Mouse (Mus musculus) spleen, adult 18-20 months (tissue): ENCODE data around the gene Cd9.

Experiments used
- DNase-seq, 2 experiments: peaks; one replicate each; pipeline ENCODE4 v3.0.0; 2022; ENCODE audit warnings: mixed read lengths in 2 of 2

Cd9 gene

DNA sequence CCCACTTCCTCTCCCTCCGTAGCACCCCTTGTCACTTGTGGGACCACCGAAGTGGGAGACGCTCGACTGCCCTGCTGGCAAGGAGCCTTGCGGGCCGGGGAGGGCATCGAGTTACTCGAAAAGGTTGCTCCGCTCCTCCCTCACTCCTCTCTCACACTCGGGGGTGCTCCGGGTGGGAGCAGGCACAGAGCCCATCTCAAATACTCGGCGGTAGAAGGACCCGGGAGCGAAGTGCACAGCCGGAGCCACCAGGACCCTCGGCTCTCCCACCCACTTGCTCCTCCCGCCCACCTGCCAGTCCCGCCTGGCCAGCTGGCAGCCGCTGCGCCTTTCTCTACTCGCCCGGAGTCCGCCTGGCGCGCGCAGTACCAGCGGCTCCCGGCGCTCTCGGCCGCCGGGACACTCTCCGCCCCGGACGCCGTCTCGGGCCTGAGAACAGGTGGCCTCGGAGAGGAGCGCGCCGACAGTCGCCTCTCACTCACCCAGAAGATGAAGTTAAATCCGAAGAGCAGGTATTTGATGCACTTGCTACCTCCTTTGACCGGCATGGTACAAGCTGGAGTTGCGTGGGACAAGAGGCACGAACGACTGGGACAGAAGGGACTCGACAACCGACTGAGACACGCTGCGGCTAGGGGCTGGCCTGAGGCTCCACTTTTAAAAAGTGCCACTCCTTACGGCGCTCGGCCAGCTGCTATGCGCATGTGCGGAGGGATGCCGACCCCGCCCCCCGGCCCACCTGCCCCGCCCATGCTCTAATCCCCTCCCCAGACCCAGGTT, at the start of gene Cd9:
Cd9 (minus strand) TSS at position 700 of the 780 bp plus-strand sequence.
- DNase-seq: peak; percentile 48 to 61

DNA sequence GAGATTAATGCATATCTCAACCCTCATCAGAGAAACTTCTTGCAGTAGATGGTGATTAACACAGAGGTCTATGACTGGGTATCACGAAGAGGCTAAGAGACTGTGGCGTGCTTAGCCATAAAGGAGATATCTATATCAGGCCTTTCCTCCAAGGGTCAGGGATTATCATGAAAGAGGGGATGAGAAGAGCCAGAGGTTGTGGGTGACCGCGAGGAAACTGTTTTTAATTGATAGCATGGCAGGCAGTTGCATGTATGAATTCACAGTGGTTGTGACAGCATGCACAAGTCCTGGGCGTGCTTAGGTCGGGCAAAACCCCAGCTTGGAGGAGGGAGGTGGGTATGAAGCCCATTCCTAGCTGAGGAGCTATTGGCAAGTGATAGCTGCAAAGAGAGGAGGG, 46.7 kb upstream of the Cd9 start:
- DNase-seq: no peak

DNA sequence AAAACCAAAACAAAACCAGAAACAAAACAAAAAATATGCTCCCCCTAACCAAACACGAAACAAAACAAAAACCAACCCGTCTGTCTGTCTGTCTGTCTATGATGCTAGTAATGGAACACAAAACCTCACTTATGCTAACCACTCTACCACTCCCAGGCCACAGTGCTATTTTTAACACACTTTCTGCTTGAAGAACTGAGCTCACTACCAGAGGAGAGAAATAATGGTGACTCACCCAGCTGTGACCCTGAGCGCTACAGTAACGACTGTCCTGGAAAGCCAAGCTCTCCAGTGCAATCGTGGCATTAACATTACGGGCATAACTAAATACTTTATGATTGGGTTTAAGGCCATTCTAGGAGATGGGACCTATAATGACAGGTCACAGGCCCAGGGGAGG, 46.2 kb upstream of the Cd9 start:
- no peak for DNase-seq

DNA sequence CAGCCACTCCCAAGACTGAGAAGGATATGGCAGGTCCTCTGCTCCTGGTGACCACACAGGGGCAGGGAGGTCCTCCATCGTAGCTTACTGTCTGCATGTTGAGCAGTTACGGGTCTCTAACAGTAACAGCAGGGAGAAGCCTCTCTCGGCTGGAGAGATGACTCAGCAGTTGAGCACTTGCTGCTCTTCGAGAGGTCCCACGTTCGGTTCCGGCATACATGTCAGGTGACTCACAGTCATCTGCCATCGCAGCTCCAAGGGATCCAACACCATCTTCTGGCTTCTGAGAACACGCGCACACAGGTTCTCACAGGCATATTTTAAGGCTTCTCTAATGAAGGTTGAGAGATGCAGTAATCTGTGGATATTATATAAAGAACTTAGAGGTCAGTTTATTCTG, 45.6 kb upstream of the Cd9 start:
- DNase-seq: no peak

DNA sequence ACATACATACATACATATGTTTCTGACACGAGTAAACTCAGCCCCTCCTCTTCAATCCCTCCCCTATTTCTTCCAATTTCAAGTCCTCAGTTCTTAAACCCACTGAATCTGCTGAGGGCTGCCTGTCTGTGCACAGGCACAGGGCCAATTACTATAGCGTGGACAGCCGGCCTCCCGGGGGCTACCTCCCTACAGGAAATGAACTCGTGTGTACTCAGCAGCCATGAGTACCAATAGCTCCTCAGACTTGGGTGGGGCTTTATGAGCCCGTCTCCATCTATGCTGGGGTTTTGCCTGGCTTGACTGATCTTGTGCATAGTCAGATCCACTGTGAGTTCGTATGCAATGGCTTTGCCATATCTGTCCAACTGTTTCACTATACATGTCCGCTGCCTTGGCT, 44.8 kb upstream of the Cd9 start:
- DNase-seq: no peak

DNA sequence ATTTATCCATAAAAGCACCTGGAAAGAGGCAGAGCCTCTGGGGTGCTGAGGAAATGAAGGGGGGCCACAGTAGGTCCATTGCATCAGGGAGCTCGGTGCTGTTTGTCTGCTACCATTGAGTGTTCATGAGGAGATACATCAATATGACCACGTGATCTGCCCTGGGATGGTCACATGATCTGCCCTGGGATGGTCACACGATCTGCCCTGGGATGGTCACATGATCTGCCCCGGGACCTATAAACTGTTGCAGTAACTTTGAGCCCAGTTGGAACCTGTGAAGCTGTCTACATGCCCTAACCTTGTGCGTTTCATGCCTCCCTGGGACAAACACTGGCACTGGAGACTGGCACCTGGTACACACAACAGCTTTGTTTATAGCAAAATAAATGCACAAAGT, 43.9 kb upstream of the Cd9 start:
- no peak for DNase-seq

DNA sequence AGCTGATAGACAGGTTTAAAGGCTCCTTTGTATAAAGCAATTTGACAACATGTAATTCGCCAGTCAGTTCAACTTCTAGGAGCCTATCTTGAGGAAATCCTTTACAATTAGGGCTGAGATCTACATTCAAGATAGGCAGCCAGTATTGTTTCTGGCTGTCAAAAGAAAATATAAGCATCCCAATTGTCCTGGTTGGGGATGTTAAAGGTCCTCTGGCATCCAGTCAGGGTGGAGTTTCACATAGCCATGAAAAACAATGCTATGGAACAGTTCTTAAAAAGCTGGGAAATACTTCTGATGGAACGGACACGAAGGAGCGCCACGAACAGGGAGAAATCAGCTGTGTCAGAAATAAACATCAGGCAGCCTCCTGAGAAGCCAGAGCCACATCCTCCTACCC, 40.4 kb upstream of the Cd9 start:
- DNase-seq: no peak

DNA sequence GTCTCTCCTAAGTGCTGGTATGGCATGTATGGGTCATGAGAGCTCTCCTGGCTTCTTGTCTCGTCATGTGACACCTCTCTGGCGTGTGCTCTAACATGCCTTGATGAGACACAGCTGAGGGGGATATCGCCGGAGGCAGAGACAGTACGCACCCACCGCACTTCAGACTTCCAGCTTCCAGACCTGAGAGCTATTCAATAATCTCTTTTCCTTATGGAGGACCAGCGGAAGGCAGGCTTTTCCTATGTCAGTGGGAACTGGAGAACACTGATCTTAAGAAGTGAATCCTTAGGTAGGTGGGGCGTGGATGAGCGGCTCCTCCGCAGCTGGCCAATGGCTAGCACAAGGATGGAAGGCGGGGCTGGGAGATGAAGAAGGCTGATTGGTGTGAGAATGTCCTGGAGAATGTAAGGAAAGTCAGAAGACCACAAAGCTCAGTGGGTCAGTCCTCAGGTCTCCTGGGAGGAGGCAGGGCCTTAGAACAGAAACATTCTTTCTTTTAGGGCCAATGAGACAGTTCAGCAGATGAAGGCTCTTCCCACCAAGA, 38.6 kb upstream of the Cd9 start:
- DNase-seq: no peak

DNA sequence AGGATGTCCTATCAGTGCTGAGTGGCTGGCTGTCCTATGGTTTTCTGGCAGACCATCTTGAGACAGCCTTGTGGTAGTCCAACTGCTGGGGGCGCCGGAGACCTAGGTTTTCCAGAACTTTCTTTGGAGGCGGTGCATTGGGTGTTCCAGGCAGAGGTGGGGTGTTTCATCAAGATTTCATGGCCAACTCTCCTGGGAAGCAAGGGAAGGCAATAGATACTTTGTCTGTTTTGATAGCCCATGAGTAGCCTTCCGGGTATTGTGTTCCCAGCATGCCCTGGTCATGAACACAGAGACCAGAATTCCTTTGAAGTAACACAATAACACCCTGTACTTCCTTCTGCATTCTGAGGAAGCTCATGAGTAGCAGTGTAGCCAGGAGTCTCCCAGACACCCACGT, 34.9 kb upstream of the Cd9 start:
- DNase-seq: no peak

DNA sequence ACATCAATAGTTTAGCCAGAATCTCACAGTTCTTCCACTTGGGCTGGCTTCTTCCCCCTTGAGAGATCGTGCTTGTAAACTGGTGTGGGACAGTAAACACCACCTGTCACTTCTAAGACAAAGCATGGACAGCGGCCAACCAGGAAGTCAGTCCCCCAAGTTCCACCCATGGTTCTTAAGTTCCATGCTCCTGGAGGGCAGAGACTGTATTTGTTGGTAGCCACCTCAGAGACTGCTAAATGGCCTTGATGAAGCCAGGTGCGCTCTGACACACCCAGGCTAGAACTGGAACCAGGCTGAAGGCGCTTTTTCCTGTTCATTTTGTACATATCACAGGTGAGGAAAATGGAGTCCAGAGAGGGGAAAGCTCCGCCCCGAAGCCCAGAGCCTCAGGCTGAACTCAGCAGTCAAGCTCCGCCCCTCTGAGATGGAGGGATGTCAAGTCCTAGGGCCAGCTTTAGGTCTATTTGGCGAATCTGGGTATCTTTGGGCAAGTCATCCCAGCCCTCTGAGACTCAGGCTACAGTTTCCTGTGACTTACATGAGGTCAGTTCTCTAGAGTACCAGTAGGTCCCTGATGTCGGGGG, 34.1 kb upstream of the Cd9 start:
- DNase-seq: no peak

DNA sequence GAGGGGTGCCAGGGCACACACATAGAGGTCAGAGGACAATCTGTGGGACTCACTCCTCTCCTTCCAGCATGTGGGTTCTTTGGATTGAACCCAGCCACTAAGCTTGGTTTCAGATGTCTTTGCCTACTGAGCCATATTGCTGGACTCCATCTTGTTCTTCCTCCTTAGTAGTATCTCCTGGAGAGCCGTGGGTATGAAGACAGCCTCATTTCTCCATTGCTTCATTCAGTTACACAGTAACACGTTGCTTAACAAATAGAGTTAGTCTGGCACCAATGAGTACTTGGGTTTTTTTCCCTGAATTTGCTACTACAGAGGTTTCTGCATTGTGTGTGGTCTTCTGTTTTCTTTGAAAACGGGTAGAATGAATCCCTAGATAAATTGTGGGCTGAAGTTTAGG, 31.5 kb upstream of the Cd9 start:
- DNase-seq: no peak

DNA sequence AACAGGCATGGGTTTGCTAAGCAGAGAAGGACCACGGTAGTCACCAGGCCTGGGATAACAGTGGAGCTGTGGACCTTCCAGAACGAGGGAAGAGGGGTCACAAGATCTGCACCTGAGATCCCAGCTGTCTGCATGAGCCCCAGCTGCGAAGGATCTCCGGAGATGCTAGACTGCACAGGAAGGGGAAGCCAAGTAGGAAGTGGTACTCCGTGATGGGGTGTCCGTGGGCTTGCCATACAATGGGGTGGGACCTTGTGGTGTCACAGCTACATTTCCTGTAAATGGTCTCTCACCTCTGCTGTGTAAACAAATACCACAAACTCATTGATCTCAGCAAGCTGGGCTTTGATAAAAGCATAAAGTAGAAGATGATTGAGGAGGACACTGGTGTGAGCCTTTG, 29.4 kb upstream of the Cd9 start:
- no peak for DNase-seq

DNA sequence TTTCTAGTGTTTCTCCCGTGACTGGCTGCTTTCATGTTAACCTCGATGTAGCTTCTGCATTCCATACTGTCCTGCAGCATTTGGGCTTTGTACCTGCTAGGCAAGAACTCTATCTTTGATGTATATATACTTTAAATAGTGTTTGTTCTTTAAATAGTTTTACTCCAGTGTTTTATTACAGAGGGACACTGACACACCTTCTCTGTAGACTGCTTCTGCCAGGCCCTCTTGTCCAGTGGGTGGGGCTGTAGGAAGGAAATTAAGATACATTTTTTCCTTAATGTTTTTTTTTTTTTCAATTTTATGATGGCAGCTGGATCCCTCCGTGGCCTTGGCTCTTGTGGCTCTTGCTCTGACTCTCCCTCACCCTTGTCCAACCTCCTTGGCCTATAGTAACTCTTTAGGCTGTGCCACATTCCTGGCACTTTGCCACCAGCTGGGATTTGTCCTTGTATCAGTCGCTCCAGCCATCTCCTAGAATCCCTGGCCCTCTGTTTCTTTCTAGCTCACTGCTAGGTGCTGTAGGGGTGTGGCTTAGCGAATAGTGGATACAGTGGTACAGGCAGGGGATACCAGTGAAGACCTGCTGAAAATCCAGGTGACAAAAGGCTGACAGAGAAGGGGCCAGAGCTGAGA, 27.1 kb upstream of the Cd9 start:
- DNase-seq: no peak

DNA sequence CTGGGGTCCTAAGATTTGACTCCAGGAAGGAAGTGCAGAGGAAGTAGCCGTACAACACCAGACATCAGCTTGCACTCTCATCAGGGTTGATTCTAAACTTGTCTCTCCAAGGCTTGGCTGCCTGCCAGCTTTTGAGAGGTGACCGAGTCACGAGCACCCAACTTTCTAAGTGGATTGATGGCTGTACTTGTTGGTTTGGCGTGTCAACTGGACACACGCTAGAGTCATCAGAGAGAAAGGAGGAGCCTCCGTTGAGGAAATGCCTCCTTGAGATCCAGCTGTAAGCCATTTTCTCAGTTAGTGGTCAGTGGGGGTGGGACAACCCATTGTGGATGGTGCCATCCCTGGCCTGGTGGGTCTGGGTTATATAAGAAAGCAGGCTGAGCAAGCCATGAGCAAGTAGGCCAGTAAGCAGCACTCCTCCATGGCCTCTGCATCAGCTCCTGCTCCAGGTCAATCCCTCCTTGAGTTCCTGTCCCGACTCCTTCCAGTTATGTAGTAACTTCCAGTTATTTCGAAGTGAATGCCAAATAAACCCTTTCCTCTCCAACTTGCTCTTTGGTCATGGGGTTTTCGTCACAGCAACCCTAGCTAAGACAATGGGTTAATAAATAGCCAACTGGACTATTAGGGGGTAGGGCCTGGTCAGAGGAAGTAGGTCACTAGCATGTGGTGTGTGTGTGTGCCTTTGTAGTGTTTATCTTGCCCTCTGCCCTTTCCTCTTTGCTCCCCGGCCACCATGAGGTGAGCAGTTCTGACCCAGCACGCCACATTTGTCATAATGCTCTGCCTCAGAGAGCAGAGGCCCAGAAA, 21.1 kb upstream of the Cd9 start:
- no peak for DNase-seq

DNA sequence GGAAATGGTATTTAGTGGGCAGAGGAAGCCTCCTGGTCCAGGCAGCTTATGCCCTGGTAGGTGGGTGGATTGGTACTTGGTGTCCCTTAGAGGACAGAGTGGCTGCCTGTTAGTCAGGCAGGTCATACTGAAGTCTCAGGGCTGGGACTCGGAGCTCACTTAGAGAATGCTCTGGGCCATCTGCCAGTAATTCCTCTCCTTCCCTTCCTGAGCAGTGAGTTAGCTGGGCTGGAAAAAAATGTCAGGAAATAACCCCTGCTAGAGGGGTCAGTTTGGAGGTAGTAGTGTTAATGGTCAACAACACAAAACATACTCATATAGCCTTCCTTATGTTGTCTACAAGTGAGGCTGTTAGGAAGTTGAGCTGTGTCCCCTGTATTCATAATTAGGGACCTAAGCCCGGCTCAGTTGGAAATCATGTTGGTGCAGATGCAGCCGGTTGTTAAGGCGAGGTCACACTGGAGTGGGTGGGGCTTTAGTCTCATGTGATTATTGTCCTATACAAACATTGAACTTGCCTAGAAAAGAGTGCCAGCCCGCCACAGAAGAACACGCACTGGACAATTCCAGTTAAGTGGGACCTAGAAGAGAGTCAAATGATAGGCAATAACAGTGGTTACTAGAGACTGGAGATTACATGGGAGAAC, 18.5 kb upstream of the Cd9 start:
- no peak for DNase-seq

DNA sequence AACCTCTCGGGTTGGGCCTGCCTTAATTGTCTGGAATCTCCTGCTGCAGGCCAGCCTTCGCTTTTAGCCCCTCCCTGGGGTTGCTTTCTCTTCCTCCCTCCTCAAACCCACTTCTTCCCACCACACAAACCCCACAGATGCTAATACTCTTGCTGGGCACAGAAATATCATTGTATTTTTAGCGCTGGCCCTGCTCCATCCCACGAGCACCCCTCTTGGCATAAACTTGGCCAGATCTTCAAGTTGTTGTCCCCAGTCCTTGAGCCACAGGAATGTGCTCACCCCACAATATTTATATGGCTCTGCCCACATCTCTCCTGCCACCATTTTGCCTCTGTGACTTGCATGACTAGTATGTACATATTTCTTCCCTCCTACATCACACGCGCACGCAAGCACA, 16.6 kb upstream of the Cd9 start:
- DNase-seq: no peak

DNA sequence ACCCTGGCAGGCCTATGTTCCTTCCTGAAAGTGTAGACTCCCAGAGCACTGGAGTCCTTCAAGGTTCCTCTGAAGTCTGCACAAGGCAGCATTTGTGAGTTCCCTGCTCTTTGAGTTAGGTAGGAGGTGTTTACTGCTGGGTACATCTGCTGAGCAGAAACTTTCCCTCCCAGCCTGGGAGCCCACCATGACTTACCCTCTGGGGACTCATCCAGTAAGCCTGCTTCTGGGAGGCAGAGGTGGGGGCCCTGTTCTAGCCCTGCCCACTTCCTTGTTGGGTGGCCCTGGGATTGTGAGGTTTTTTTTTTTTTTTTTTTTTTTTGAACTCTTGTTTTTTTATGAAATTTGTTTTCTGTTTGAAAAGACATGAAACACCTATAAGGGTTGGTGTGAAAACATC, 16.1 kb upstream of the Cd9 start:
- DNase-seq: no peak

DNA sequence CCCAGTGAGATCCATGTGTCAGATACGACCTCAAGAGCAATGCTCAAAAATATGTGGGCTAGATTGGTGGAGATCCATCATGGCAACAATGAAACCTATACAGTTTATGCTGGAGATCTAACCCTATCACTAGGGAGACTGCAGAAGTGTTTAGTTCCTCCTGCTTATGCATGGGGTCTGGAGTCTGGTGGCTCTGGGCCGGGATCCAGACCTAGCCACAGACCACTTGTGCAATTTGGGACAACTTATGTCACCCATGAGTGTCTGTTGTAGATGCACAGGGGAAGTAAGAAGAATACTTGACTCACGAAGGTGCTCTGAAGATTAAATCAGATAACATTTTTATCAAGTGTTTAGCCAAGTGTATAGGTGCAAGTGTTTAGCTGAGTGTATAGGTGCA, 15.2 kb upstream of the Cd9 start:
- no peak for DNase-seq

DNA sequence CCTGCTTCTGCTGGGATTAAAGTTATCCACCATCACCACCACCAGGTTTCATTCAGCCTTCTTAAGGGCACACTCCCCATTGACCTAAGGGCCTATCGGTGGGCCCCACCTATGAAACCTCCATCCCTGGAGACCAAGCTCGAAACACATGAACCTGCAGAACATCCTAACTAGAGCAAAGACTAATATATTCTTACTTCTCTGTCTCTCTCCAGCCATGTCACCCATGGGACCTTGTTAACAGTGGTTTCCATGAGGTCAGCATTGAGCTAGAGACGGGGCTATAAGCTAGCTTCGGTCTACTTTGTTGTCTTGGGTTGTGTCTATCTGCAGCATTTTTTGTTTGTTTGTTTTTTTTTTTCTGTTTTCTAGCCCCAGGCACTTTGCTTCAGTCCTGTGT, 11.8 kb upstream of the Cd9 start:
- no peak for DNase-seq

DNA sequence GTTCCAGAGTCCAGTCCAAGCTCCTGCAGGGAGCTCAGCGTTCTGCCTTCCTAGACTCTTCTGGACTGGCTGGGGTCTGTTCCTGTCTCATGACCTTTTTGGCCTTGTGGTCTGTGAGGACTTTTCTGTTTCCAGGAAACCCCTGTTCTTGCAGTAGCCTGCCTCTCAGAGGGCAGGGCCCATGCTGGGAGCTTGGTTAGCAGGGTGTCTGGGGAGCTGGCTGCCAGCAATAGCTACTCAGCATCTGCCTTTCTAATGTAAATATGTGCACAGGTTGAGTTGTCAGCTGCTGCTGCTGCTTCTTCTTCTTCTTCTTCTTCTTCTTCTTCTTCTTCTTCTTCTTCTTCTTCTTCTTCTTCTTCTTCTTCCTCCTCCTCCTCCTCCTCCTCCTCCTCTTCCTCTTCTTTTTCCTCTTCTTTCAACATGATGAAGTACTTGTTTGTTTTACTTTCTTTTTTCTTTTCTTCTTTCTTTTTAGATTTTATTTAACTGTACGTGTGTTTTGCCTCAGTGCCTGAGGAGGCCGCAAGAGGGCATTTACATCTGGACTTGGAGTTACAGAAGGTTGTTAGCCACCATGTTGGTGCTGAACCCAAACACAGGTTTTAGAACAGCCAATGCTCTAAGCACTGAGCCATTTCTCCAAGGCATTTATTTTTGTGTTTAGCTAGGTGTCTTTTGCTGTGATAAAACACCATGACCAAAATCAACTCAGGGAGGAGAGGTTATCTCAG, 10.2 kb upstream of the Cd9 start:
- DNase-seq: no peak

DNA sequence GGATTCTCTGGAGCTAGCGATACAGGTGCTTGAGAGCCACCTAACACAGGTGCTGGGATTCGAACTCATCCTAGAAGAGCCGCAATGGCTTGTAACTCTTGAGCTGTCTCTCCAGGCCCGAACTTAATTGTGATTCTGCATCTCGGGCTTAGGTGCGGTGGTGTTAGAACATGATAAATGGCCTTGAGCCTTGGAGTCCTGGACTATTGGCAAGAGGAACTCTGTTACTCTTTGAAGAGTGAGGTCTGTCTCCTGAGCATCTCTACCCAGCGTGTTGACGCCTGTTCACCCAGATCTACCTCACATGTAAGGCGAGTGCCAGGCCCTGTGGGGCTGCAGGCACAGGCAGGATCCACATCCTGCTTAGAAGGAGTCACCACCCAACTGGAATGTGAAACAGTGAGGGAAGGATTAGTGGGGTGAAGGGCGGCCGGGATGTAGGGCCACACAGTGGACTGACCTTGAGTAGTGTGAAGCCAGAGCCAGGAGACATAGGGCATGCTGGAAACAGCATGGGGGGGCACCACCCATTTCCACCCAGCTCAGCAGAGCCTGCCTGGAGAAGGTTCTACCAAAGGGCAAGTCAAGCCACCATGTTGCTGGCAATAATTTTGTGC, 8.7 kb upstream of the Cd9 start:
- DNase-seq: no peak

DNA sequence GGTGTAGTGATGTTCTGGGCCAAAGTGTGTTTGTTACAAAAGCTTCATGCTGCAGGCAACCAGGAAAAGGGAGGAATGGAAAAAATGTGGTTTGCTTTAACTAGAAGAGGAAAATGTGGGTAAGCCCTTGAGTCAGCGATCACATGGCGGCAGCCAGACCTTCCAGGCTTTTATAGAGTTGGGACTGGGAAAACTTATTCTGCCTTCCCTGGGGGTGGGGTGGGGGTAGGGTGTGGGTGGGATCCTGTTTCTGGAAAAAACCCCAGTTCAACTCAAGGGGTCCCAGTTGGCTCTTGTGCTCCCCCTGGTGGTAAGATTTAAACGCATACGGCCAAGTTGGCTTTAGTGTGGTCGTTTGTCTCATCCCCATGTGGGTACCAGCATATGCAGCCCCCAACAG, 3.5 kb upstream of the Cd9 start:
- no peak for DNase-seq
